Mouse (Mus musculus) spleen, adult 10 weeks (tissue): Measurements from ENCODE around the gene Inmt. TPM values are rescaled to one million over a fixed set of nuclear protein-coding genes. Genes with fewer than 3 reads are reported as not detected.

ENCODE experiments used
- polyA plus RNA-seq: library from polyadenylated mRNA; stranded (reverse); fragments of 350-450 nt; fragmentation: Illumina TruSeq; extraction: RNeasy Lipid Tissue Mini Kit (QIAGEN cat#74804); gene quantifications from one replicate; pipeline ENCODE4 v1.2.3, GENCODE M21; 2015; ENCODE audit warnings: low replicate concordance; ENCODE audit not compliant: insufficient read depth

Inmt gene
- polyA plus RNA-seq, result 0.95 TPM

DNA sequence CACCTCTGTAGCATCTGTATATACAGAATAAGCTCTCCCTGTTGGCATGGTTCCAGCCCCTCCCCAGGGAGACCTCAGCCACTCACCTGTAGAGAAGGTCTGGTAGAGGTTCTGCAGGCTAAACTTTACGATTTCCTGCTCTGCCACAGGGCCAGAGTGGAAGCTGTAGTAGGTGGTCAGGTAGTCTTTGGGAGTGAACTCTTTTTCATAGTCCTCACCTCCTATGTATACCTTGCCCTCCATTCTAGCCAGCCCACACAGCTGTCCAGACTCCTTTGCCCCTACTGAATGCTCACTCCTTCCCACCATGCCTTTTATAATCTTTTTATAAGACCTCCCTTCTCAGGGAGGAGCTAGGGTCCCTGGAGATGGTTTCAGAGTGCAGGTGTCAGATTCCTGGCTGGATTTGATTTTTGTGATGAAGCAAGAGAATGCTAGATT lies at the start of gene Inmt:
TSS of gene Inmt (minus strand) at position 303 of the 441 bp plus-strand sequence.

DNA sequence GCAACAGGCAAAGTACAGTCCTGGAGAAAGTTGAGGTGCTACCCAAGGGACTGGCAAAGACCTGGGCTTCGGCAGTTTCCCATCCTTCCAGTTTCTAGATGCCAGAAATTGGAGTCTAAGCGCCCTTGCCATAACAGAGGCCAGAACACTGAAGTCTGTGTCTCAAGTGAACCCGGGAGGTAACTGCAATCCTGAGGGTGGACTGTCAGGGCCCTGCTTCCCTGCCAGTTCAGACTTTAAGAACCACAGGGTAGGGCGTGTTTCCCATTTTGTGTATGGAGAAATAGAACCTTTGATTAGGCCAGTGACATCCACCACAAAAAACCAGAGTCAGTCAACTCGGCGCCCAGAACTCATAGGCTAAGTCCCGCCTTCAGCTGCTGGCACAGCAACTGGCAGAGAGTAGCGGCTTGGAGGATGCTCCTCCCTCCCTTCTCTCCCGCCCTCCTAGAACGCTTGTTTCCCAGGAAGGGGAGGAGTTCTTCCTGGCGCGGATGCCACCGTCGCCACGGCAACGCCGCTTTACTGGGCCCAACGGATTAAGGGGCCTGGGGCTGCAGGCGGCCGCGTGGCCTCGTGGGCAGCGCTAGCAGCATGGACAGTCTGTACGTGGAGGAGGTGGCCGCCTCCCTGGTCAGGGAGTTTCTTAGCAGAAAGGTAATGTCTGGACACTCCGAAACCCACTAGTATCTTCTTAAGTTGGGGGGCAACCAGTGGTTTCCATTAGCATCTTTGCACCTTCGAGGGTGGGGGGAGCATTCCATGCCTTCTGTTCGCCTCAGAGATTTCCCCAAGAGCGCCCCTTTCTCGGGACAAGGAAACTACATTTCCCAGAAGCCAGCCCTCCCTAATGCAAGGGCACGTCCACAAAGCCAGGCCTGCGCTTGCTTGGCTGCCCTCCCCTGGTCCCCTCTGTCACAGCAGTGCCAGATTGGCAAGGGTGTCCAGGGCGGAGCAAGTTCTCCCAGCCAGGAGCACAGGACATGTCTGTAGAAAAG lies 28.4 kb upstream of the Inmt start, which contains the start of gene Mindy4:
TSS of gene Mindy4 (plus strand) at position 471 of the 998 bp plus-strand sequence.

DNA sequence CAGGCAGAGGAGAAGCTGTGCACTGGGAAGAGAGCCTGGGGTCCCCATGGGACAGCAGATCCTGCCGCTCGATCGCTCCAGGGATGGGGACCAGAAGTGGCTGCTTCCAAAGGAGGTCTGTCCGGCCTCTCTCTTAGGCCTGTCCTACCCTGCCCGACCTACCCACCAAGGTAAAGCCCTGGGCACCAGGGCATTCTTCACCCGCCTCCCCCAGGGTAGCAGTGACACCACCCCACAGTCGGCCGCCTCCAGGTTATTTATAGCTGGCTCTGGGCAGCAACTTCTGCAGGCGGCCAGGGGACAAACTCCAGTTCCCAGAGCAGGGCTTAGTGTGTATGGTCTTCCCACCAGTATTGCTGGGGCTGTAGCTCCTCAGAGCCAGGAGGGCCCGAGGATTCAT lies 42.0 kb downstream of the Inmt start, which contains the start of gene Crhr2:
TSS of gene Crhr2 (minus strand) at position 223 of the 400 bp plus-strand sequence.

Other genes starting within 250 kb of the Inmt start
- 35.8 TPM for gene Nod1, start 202.4 kb downstream of the Inmt start, polyA plus RNA-seq
- gene Ggct, start 182.1 kb downstream of the Inmt start, polyA plus RNA-seq, result 39.2 TPM
- gene Gars, start 137.0 kb downstream of the Inmt start, polyA plus RNA-seq, result 74.1 TPM
- not detected for gene Crhr2, start 42.0 kb downstream of the Inmt start, polyA plus RNA-seq
- 0.94 TPM for gene Mindy4, start 28.3 kb upstream of the Inmt start, polyA plus RNA-seq
- 39.2 TPM for gene Aqp1, start 161.4 kb upstream of the Inmt start, polyA plus RNA-seq
- gene Ghrhr, start 201.3 kb upstream of the Inmt start, polyA plus RNA-seq, result not detected